In the genomic region with DNA sequence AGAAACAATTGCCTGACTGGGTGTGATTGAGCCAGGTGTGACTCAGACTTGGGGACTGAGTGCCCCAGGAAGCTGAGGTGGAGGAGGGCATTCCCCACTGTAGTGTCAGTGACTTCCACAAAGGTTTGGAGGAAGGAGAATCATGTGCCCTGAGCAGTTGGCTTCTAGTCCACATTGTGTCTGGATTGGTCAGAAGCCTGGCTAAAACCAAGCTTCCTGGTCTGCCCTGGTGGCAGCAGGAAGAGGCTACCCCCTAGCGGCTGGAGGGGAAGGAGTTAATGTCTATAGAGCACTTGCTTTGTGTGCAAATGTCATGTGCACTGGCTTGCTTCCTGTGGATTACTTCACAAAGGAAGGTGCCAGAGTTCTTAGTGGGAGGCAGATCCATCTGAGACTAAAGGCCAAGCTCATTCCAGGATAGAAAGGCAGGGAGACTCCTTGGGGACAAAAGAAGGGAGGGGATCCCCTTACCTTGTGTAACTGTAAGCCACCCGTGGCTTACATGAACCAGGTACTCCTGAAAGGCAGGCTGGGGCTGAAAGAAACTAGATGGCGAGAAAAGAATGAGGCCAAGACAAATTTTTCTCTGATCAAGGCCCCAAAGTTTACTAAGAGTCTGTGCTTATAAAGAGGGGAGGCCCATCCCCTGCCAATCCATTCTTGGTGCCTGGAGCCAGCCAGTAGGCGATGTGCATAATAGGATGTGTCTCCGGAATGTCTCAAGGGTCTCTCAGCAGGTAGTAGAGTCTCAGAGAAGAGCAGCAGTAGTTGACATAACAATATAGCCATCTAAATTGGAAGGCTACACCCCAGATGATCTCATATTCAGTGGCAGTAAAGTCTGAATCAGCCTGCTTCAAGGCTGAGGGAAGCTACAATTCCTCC, we compare ENCODE assay signal across 7 mouse cellular contexts. TPM values are rescaled to one million over a fixed set of nuclear protein-coding genes. Genes with fewer than 3 reads are reported as not detected.
DNase-seq lines count a peak whose midpoint lies in the region; ATAC-seq and TF ChIP-seq lines count a peak whose summit lies in the region.
"Not testable (repeated sequence)": the region's sequence is repeated elsewhere in the genome, so short reads cannot be mapped to it uniquely, and the experiment has no call there.

No protein-coding gene starts in this region.

- ATAC-seq in erythroid progenitor cell, adult 5-6 weeks (replicated peaks; ENCODE audit: low FRiP score, poor library complexity, severe bottlenecking), result 0 out of 2 replicates have a peak, but pooled peaks have one; percentile 14

- not testable (repeated sequence) for H3K4me3 ChIP-seq in ES-Bruce4 (ENCODE audit: low read depth, low read length)

- not testable (repeated sequence) for TF ChIP-seq POLR2A in ES-Bruce4 (IDR thresholded peaks at IDR 0.05; ENCODE audit: insufficient read depth, low read length)

- not testable (repeated sequence) for H3K9ac ChIP-seq in ES-Bruce4 (ENCODE audit: low read depth, poor library complexity, severe bottlenecking)

- H3K36me3 ChIP-seq in ES-Bruce4 (ENCODE audit: control insufficient read depth, insufficient read depth, low read length, poor library complexity, severe bottlenecking), result not testable (repeated sequence)

- DNase-seq in adrenal gland, postnatal 10 days, result peak; percentile 49
- DNase-seq in induced T-regulatory cell, adult 2 months (ENCODE audit: low read depth), result peak; percentile 66
- peak; percentile 65 to 67 for DNase-seq in kidney, postnatal 36 days
- peak; percentile 64 for DNase-seq in lung, postnatal 10 days
- DNase-seq in spleen, postnatal 36 days (ENCODE audit: low spot score in 2 of 2), result peak; percentile 36 to 39

- not testable (repeated sequence) for TF ChIP-seq CTCF in ES-Bruce4 (IDR thresholded peaks at IDR 0.05; ENCODE audit: low read depth, low read length)

- H3K4me1 ChIP-seq in ES-Bruce4 (ENCODE audit: control insufficient read depth, insufficient read depth, low read length), result not testable (repeated sequence)

- 0 out of 2 replicates have a peak, but pooled peaks have one; percentile 21 for TF ChIP-seq EP300 in ES-Bruce4 (IDR thresholded peaks at IDR 0.05; ENCODE audit: insufficient read depth, low read depth, low read length)

- H3K9me3 ChIP-seq in ES-Bruce4 (replicated peaks; ENCODE audit: control insufficient read depth, insufficient read depth, low read length, poor library complexity, severe bottlenecking), result peaks cover 28% of the 10 kb centered on the region

- not testable (repeated sequence) for H3K27me3 ChIP-seq in ES-Bruce4 (ENCODE audit: control insufficient read depth, insufficient read depth, low read length, poor library complexity, severe bottlenecking)

- peak overlapping the region; percentile 73 for H3K27ac ChIP-seq in ES-Bruce4 (ENCODE audit: insufficient read depth, low read length)

RNA-seq across cellular contexts. Expression of a gene that starts 33.5 kb away (rescaled TPM):
- 4.0 and 4.5 TPM in 2 replicates for polyA plus RNA-seq in ES-Bruce4 (2011; ENCODE audit: insufficient read depth, insufficient read length, low read depth, missing spikeins)
- total RNA-seq in adrenal gland, postnatal 10 days (2021), result 10 to 100 TPM; 25.9 to 26.3 TPM
- 31.0 and 39.4 TPM in 2 replicates for total RNA-seq in erythroid progenitor cell, adult 5-6 weeks (2015; ENCODE audit: low replicate concordance)
- total RNA-seq in erythroid progenitor cell, adult 5-6 weeks (2017; ENCODE audit: low replicate concordance), result 13.9 and 18.5 TPM in 2 replicates

RNA-seq across cellular contexts. Expression of a gene that starts 50.3 kb away (rescaled TPM):
- polyA plus RNA-seq in ES-Bruce4 (2011; ENCODE audit: insufficient read depth, insufficient read length, low read depth, missing spikeins), result 14.1 and 16.1 TPM in 2 replicates
- total RNA-seq in adrenal gland, postnatal 10 days (2021), result 100 to 1,000 TPM; 101 to 102 TPM
- 19.1 and 45.7 TPM in 2 replicates for total RNA-seq in erythroid progenitor cell, adult 5-6 weeks (2015; ENCODE audit: low replicate concordance)
- 38.1 and 40.9 TPM in 2 replicates for total RNA-seq in erythroid progenitor cell, adult 5-6 weeks (2017; ENCODE audit: low replicate concordance)
